Mouse (Mus musculus) 3134 (cell line): ENCODE measurements around the gene Taf11.

ENCODE experiments used
- DNase-seq: peaks from one replicate; pipeline ENCODE4 v3.0.0-alpha.2; 2011; ENCODE audit warnings: low spot score; ENCODE audit not compliant: insufficient read length; ENCODE audit errors: extremely low read depth

The Taf11 gene

DNA sequence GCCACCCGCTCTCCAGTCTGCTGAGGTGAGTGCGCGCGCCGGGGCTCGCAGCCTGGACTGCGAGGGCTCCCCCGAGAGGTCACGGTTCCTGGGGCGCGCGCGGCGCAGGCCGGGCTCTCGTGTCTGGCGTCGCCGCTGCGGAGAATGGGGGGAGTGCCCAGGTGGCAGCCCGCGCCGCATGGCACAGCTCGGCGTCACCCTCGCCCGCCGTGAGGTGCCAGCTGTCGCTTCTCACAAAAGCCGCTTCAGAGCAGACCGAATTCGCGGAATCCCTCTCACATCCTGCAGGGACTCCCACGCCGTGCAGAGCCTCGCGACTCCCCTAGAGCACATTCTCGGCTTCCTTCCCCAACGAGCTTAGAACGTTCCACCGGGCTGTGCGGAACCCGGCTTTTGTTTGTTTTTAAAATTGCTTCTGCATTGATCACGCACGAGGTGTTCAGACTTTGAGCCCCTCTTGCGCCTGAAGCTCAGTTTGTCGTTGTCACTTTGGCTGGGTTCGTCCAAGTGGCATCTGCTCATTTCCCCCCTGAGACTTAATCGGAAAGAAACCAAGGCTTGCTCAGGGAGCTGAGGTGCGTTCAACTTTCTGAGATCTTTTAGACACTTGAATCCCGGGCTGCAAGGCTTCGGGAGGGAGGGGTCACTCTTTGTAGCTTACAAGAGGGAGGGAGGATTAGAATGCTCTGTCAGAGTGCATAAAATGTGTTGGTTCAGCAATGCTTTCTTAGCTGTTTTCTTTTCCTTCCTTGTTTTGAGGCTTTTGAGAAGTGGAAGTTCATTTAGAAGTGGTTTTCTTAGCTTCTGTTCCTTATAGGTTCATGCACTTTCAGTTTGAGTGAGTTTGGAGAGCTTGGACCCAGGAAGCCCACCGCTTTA lies at the start of gene Taf11:
Gene Taf11, minus strand, starts transcription at position 223 of the 879 bp plus-strand sequence.
- peak; percentile 69 for DNase-seq

DNA sequence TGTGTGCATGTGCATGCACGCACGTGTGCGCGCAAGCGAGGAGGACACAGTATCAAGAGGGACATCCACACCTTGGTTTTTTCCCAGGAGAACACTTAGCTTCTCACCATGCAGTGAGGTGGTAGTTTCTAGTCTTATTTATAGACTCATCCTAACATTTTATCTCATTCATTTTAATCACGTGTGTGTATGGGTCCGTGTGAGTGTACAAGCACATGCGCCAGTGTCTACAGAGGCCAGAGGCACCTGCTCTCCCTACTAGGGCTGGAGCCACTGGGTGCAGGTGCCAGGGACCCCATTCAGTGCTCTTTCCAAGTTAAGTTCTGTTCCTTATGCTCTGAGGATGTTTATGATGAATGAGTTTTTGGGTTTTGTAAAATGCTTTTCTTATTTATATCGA lies 48.0 kb upstream of the Taf11 start:
- no peak for DNase-seq

DNA sequence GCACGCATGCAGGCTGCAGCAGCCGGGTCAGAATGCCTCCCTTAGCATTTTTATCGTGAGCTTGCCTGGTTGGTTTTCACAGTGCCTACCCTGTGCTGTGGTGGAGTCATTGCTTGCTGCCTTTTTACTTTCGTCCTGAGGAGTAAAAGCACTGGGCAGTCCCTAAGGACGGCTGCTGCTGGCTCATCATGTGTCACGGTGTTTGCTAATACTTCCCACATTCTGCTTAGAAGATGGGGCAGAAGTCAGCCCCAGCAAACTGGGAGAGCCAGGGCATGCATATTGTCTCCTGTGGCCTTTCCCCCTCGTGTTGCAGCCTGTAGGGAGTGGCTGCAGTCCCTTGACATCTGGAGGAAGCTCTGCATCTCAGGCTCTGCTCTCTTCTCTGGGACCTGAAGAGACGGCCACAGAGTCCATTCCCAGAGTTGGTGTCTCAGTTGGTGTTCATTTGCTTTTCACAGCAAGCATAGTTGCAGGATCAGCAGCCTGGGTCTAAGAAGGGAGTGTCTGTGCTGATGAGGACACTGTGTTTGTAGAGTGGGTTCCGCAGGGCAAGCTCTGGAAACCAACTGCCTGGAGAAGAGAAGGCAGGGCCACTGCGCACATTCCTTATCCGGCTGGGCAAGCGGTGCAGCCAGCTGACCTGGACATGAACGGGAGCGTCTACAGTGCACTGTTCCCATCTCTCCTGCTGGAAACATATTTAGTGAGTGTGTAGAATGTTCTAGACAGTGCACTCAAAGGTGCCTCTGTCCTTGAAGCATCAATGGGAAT lies 45.2 kb upstream of the Taf11 start:
- no peak for DNase-seq

DNA sequence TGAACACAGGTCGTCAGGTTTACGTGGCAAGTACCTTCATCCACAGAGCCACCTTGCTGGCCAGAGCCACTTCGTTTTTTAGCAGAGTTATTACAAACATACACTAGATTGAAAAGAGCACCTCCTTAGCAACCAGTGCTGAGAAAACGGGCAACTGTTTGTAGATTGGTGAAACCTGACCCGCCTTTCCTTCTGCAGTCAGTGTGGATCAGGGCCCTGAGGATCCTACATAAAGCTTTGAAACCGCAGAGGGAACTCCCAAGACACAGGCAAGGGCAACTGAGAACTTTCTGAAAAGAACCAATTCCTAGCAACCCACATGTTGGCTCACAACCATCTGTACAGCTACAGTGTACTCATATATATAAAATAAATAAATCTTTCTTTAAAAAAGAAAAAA lies 43.5 kb upstream of the Taf11 start:
- no peak for DNase-seq

DNA sequence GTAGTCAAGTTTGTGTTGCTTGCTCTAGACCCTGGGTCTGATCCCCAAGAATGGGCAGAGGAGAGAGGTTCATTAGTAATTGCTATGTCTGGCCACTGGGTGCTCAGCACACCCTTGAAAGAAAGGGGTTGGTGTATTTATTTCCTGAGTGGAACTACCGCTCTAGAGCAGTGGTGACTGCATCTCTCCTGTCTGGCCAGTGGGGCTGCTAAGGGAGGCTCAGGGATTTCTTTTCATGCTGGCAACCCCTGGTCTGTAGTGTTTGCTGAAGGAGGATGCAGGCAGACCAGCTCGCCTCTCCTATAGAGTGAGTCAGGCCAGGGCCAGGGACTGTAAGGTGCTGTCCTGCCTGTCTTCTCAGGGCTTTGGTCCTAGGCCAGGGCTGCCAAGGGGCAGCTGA lies 37.5 kb upstream of the Taf11 start:
- no peak for DNase-seq

DNA sequence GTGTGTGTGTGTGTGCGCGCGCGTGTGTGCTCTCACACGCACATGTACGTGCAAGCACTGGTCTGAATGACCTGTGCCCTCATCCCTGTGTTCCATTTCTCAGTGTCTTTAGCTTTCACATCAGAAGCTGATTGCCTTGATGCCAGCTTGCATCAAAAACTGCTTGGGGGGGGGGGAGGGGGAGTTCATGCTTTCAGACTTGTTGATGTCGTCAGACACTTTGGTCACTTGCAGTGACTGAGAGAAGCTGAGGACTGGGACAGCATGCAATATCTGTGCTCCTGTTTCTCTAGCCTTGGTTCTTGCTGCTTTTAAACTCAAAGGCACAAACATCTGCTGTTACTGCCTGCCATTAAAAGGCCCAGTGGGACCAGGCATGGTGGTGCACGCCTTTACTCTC lies 36.7 kb upstream of the Taf11 start:
- no peak for DNase-seq

DNA sequence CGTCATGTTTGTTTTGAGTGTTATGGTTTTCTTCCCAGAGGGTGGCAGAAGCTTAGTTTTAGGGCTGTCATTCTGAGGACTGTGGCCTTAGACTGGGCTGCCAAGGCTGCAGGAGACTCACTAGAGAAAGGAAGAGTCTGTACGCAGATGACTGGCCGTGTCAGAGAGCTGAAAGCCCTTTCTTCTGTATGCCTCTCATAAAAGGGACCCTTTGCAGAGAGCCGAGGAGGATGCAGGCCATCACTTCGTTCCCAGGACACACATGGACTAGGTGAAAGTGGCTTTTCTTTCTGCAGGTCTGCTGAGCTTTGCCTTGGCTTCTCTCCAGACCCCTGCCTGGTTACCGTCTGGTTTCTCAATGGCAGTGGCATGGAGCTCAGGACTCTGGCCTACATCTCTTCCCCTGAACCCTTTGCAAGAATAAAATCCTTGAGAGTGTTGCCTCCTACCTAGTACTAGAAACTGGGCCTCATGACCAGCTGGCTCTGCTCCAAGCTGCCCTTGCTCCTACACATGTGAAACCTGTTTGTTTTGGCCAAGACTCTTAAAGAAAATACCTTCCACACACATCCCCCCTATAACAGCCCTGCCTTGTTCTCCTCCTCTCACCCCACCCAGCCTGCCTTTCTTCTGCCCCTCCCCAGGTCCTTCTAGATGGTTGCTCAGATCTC lies 36.0 kb upstream of the Taf11 start:
- no peak for DNase-seq

DNA sequence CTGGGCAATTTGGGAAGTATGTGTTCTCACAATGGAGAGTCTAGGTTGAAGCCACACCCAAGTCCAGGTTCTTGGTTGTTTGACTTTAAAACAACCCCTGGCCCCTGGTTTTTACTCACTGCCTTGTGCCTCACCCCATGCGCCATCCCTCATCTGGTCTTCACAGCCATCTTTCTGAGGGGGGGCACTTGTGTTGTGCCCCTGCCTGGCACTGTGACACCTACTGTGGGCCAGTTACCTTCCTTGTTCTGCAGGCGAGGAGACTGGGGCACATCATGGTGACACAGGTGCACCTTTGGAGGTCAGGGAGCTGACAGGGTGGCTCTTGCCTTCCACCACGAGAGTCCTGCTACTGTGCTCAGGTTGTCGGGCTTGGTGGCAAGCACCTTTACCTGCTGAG lies 32.5 kb upstream of the Taf11 start:
- no peak for DNase-seq

DNA sequence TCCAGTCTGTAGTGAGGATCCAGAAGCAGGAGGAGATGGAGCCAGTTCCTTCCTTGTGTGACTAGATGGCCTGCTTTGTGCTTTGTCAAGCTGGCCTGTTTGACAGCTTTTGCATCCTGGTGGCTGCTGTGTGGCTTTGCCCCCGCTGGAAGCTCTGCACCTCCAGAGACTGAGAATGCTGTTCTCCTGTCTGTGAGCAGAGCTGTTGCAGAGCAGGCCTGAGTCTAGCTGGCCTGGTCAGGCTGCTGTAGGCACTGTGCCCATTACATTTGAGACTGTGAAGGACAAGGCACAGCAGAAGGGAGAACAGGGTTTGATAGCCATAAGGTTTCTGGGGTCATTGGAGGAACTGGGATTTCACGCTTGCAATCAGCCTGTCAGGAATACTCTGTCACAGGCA lies 32.1 kb upstream of the Taf11 start:
- DNase-seq = no peak

DNA sequence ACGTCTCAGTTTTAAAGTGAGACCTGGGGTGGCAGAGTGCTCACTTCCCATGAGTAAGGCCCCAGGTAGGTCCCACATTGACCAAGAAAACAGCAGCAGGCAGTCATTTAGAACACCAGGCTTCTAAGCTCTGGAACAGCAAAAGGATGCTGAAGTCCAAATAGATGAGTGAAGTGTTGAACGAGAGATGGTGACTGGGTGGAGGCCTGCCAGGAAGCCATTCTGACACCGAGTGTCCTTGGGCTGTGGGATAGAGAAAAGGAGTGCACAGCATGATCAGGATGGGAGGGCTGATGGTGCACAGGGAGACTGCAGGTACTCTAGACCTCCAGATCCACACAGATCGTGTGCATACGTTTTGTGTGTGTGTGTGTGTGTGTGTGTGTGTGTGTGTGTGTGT lies 31.5 kb upstream of the Taf11 start:
- no peak for DNase-seq

DNA sequence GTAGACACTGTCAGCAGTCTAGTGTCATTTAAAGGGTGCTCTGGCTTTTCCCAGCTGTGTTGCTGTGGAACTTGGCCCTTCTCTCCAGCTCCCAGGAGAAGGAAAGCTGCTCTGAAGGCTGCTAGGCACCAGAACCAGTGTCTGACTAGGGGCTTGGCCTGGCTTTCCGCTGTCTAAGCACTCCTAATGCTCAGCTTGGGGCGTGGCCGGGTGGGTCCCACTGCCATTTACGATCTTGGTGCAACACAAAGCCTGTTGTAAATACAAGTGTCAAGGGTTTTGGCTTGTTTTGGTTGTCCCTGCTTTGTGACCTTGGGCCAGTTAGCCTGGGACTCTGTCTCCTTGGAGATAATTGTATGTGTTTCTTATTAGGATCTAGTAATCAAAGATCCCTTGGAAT lies 30.7 kb upstream of the Taf11 start:
- DNase-seq = no peak

DNA sequence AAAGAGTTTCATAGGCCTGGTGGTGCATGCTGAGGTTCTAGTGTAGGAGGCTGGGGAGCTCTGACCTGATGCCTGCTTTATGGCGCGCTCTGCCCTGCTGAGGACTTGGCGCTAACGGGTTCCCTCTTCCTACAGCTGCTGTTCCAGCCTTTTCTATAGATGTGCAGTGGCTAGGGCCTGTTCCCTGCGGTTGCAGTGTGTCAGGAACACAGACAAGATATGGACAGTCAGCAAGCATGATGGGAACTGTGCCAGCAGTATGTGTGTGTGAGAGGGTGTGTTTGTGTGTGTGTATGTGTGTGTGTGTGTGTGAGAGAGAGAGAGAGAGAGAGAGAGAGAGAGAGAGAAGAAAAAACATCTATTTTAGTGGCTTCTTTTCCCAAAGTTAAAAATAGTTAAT lies 29.4 kb upstream of the Taf11 start:
- no peak for DNase-seq

DNA sequence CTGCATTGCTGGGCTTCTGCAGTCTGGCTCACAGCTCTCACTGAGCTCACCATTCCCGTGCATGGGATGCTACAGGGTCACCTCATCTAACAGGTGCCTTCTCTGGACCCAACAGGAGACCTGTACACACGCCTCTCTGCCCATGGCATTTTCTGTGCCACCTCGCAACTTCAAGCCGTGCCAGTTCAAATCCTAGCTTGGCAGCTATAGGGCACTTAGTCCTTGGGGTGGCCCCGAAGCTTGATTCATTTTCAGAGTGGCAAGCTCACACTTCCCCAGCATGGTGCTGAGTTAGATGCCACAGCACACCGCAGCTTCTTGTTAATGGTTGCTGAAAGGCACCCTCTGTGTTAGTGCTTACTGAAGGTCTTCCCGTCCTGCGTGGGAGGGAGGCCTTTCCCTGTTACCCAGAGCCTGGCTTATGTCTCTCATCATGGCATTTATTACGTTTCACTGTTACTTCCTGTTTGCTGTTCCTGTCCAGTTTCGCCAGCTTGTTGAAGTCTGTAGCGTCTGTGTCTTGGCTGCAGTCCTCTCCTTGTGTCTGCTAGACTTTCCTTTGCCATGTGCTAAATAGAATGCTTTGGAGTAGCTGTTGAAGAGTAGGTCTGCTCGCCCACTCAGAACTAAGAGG lies 28.6 kb upstream of the Taf11 start:
- DNase-seq = no peak

DNA sequence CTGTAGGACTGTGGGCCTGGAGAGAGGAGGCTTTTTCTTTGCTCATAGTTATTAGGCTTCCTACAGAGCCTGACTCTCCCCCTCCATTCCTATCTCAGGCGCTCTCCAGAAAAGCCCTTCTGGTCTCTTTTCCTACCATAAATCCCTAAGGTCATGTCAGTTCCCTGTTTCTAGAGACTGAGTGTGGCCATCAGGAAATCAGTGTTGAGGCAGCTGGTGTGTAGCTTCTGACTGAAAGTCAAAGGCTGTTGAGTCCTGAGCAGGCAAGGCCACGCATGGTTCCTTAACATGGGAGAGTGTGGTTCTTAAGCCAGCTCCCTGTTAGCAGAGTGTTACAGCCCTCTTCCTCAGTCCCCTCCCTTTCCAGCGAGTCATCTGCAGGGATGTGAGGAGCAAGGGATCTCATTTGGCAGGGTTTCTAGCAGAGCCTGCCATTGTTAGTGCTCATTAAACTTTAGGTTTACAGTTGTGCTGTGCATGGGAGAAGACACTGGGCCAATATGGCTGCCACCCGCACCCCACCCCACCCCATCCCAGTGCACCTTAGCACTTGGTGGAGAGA lies 27.5 kb upstream of the Taf11 start:
- no peak for DNase-seq

DNA sequence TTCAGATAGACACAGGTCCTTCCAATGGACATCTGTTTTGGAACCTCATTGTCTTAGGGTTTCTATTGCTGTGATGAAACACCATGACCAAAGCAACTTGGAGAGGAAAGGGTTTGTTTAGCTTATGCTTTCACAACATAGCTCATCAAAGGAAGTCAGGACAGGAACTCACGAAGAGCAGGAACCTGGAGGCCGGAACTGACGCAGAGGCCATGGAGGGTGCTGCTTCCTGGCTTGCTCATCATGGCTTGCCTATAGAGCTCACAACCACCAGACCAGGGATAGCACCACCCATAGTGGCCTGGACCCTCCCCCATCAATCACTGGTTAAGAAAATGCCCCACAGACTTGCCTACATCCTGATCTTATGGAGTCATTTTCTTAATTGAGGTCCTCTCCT lies 25.4 kb upstream of the Taf11 start:
- DNase-seq = no peak

DNA sequence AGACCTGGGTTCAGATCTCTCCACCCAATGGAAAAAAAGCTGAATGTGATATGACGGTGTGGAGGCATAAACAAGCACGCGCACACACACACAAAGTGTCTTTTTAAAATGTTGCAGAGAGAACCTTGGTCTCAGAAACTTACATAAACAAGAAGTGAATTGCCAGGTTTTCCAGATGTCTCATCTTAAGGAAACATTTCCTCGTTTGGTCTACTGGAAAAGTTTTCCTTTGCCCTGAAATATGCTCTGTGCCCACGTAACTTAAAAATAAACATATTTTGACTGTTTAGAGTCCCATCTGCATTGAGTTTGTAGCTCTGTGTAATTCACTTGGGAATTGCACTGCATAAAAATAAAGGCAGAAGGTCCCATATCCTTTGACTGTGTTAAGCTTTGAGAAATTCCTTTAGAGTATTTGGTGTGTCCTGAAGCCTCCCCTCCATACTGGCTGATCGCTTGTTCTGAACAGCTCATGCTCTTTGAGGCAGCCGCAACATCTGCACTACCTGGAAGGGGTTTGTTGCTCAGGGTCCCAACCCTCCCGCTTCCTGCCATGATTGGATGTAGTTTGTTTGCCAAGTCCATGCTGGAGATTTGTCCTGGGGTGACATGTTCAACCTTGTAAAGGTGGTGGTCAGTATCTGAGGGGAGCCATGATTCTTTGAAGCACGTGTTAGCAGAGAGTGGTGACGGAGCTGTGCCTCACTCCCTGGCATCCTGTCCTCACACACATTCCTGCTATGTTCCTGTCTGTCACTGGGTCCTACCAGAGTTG lies 24.7 kb upstream of the Taf11 start:
- no peak for DNase-seq

DNA sequence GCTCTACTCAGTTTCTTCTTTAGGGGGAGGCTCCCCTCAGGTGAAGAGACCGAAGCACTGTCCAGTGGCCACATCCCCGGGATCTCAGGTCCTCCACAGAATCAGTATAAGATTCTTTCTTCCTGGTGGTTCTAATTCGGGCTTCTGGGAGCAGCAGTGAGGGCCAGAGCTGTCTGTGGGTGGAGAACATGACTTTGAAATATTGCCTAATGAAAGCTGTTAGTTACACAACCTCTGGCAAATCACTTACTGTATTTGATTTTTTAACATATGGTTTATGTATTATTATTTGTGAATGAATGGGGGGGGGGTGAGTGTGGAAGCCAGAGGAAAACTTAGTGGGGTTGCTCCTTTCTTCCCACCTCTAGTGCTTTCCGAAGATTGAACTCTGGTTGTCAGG lies 22.2 kb upstream of the Taf11 start:
- no peak for DNase-seq

DNA sequence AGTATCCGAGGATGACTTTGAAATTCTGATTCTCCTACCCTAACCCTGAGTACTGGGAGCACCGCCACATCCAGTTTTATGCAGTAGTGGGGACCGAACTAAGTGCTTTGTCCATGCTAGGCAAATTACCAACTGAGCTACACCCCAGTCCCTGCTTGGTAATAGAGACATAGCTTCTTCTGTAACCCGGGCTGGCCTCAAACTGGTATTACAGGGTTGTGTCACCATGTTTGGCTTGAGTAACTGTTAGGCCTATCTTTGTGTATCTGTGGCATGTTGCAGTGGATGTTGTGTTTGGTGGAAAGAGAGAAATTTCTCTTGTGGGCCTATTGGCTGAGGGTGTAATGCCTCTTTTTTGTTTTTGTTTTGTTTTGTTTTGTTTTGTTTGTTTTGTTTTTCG lies 20.6 kb upstream of the Taf11 start:
- DNase-seq = no peak

DNA sequence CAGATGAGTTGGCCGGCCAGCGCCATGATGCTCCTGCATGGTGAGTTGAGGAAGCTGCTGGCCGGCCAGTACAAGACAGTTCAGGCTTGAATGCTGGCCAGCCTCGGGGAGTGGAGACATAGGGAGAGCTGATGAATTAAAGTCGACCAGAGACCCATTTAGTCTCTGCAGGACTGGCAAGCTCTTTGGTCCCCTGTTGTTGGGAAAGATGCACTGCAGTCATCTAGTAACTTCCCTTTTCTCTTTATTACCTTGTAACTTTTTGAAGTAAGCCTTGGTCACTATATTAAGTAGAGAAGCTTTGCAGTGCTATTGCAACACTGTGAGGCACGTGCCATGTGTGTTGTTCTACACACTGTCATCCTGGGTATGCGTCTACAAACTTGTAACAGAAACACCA lies 15.9 kb upstream of the Taf11 start:
- DNase-seq = no peak

DNA sequence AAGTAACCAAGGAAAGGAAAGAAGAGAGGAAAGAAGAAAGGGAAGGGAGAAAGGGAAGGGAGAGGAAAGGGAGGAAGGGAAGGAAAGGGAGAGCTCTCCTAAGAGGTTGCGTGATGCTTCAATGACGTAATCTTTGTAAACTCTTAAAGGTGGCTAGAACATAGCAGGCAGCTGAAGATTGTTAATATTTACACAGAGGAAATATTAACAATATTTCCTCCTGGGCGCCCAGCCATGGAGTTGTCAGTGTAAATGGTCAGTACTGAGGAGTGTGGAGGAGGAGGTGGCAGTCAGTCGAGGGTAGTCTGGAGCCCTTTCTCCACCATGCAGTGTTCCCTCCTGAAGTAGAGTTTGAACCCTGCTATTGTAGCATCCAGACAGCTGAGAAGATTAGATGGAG lies 15.4 kb upstream of the Taf11 start:
- no peak for DNase-seq
